Comparison of ENCODE assay signal across 7 mouse cellular contexts in the genomic region with DNA sequence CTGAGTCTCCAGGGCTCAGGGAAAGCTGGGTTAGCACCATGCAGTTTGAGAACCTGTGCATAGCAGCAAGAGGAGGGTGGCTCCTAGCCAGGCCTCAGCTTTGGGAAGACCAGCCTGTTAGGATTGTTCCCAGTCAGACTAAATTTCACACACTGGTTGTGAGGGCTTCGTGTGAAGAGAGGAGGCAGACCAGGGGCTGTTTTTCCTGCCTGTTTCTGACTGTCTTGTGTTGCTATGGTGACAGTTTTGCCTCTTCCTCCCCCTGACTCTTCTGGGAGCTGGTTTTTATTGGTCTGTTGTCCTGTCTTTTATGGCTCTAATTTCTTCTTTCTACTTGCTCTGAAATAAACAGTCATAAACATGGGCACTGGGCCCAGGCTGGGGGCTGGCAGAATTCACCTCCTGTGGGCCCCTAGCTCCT. TPM values are rescaled to one million over a fixed set of nuclear protein-coding genes. Genes with fewer than 3 reads are reported as not detected.
DNase-seq lines count a peak whose midpoint lies in the region; ATAC-seq and TF ChIP-seq lines count a peak whose summit lies in the region.

No protein-coding gene starts in this region.

- no peaks in the 10 kb centered on the region for H3K27me3 ChIP-seq in hindbrain, embryonic 15.5 days
- H3K27me3 ChIP-seq in liver, embryonic 14.5 days (ENCODE audit: control insufficient read depth, insufficient read depth, low read length): no peaks in the 10 kb centered on the region

- 6% methylated on average over 1 of the region's 1 CpGs for WGBS in hindbrain, embryonic 15.5 days
- WGBS in liver, embryonic 14.5 days (ENCODE audit: insufficient replicate concordance): 26% methylated on average over 1 of the region's 1 CpGs

- peak overlapping the region; percentile 91 for H3K4me3 ChIP-seq in hindbrain, embryonic 15.5 days
- no peak overlapping the region for H3K4me3 ChIP-seq in liver, embryonic 14.5 days (ENCODE audit: insufficient read depth in 1 of 2, low read depth in 2 of 2, low read length in 2 of 2)

- ATAC-seq in hindbrain, embryonic 15.5 days (ENCODE audit: low FRiP score, low read depth): peak; percentile 64
- no peak for ATAC-seq in liver, embryonic 14.5 days (ENCODE audit: insufficient read depth)

- TF ChIP-seq EP300 in liver, embryonic 14.5 days (IDR thresholded peaks at IDR 0.05; ENCODE audit: low read depth): no peak

- H3K9me3 ChIP-seq in hindbrain, embryonic 15.5 days: no peaks in the 10 kb centered on the region
- H3K9me3 ChIP-seq in liver, embryonic 14.5 days (ENCODE audit: control insufficient read depth, low read length): no peaks in the 10 kb centered on the region

- H3K4me2 ChIP-seq in hindbrain, embryonic 15.5 days: peak overlapping the region; percentile 69
- peak overlapping the region; percentile 54 for H3K4me2 ChIP-seq in liver, embryonic 14.5 days (ENCODE audit: low read depth)

- peaks cover 55% of the 10 kb centered on the region for H3K4me1 ChIP-seq in hindbrain, embryonic 15.5 days (replicated peaks)
- H3K4me1 ChIP-seq in liver, embryonic 14.5 days (replicated peaks; ENCODE audit: control insufficient read depth in 2 of 2, insufficient read depth in 2 of 2, low read length in 1 of 2): no peaks in the 10 kb centered on the region; a peak in 1 of 4 replicates

- H3K36me3 ChIP-seq in hindbrain, embryonic 15.5 days: no peaks in the 10 kb centered on the region
- H3K36me3 ChIP-seq in liver, embryonic 14.5 days (replicated peaks; ENCODE audit: control insufficient read depth, insufficient read depth, low read depth): no peaks in the 10 kb centered on the region

- DNase-seq in B cell, adult 2 months: peak; percentile 11 to 16
- DNase-seq in CD4-positive, CD25-positive, alpha-beta regulatory T cell, adult 2 months (ENCODE audit: low read depth, low spot score): peak; percentile 62
- DNase-seq in embryo, embryonic 9.5 days (ENCODE audit: extremely low spot score): peak; percentile 20
- DNase-seq in liver, embryonic 14.5 days (ENCODE audit: low read depth in 3 of 3, low spot score in 3 of 3): no peak
- DNase-seq in retina, embryonic 14.5 days (ENCODE audit: low spot score): peak; percentile 56
- DNase-seq in urinary bladder, adult 2 months (ENCODE audit: low spot score): no peak

- peak overlapping the region; percentile 85 for H3K27ac ChIP-seq in hindbrain, embryonic 15.5 days (replicated peaks)
- H3K27ac ChIP-seq in liver, embryonic 14.5 days: no peak overlapping the region

- H3K9ac ChIP-seq in hindbrain, embryonic 15.5 days: peak overlapping the region; percentile 94
- no peak overlapping the region for H3K9ac ChIP-seq in liver, embryonic 14.5 days (replicated peaks)

- no peak for TF ChIP-seq CTCF in liver, embryonic 14.5 days (IDR thresholded peaks at IDR 0.05; ENCODE audit: low read depth)

RNA-seq across cellular contexts. Expression of a gene that starts 1.4 kb away (rescaled TPM):
- polyA plus RNA-seq in hindbrain, embryonic 15.5 days (2015; fragmentation: Nextera tagmentation; extraction: Ambion mirVana): 47.0 and 57.8 TPM in 2 replicates
- polyA plus RNA-seq in liver, embryonic 14.5 days (2012; rRNA removed): 0.40 and 1.0 TPM in 2 replicates
- polyA plus RNA-seq in liver, embryonic 14.5 days (2014; fragmentation: Nextera tagmentation; extraction: Ambion mirVana): 2.4 and 3.3 TPM in 2 replicates
- 12.3 and 18.9 TPM in 2 replicates for polyA plus RNA-seq in urinary bladder, adult 2 months (2012; rRNA removed)

Comparison
In these comparisons a context has a peak if more than half of its experiments do, and no peak if none do; other contexts are left out.
1. DNase-seq: peak in B cell, adult 2 months (2 of 2), CD4-positive, CD25-positive, alpha-beta regulatory T cell, adult 2 months (single experiment), embryo, embryonic 9.5 days (single experiment) and retina, embryonic 14.5 days (single experiment); none in liver, embryonic 14.5 days (0 of 3) and urinary bladder, adult 2 months (single experiment).